Mouse (Mus musculus) limb, embryonic 14.5 days (tissue): ENCODE measurements around the gene Sema7a. TPM values are rescaled to one million over a fixed set of nuclear protein-coding genes. Genes with fewer than 3 reads are reported as not detected.

Experiments
- ATAC-seq: fragments of 200-750 bp; cut with Nextera tagmentation; 2 replicates; pipeline ENCODE4 v1.8.0; 2017; ENCODE audit warnings: low read depth, moderate number of reproducible peaks, moderate TSS enrichment; ENCODE audit not compliant: low FRiP score
- DNase-seq: peaks from one replicate; pipeline ENCODE4 v3.0.0-alpha.2; 2015; ENCODE audit warnings: low spot score
- H3K27ac ChIP-seq: fragments of 300-500 bp; sonication (generic); replicated peaks from 2 replicates; pipeline ENCODE4 v1.5.1; 2014; ENCODE audit warnings: low read depth, mild to moderate bottlenecking, low read length, moderate library complexity, mixed read lengths
- H3K27me3 ChIP-seq: fragments of 300-500 bp; sonication (generic); 2 replicates; pipeline ENCODE4 v1.6.1; 2014; ENCODE audit warnings: low read length, mixed read lengths; ENCODE audit not compliant: control insufficient read depth, insufficient read depth
- H3K36me3 ChIP-seq: fragments of 300-500 bp; sonication (generic); 2 replicates; pipeline ENCODE4 v1.6.1; 2014; ENCODE audit warnings: mild to moderate bottlenecking, low read length, moderate library complexity, mixed read lengths; ENCODE audit not compliant: control insufficient read depth, insufficient read depth
- H3K4me1 ChIP-seq: fragments of 300-500 bp; sonication (generic); 2 replicates; pipeline ENCODE4 v1.6.1; 2014; ENCODE audit warnings: antibody characterized with exemption, low read length, mixed read lengths; ENCODE audit not compliant: control insufficient read depth, insufficient read depth
- H3K4me2 ChIP-seq: fragments of 300-500 bp; sonication (generic); replicated peaks from 2 replicates; pipeline ENCODE4 v1.6.1; 2014; ENCODE audit warnings: low read depth, mild to moderate bottlenecking, low read length, moderate library complexity; ENCODE audit not compliant: severe bottlenecking
- H3K4me3 ChIP-seq: fragments of 300-500 bp; sonication (generic); replicated peaks from 2 replicates; pipeline ENCODE4 v1.5.1; 2014; ENCODE audit warnings: low read length
- H3K9ac ChIP-seq: fragments of 300-500 bp; sonication (generic); 2 replicates; pipeline ENCODE4 v1.6.1; 2014; ENCODE audit warnings: mild to moderate bottlenecking, low read depth, low read length, moderate library complexity; ENCODE audit not compliant: severe bottlenecking
- H3K9me3 ChIP-seq: fragments of 300-500 bp; sonication (generic); 2 replicates; pipeline ENCODE4 v1.6.1; 2016; ENCODE audit warnings: low read length; ENCODE audit not compliant: control insufficient read depth
- POLR2A ChIP-seq: fragments of 200-500 bp; IDR thresholded peaks from 2 replicates; pipeline ENCODE4 v1.8.0; 2012; ENCODE audit warnings: inconsistent platforms, mild to moderate bottlenecking, moderate library complexity, borderline replicate concordance; ENCODE audit not compliant: insufficient read depth, insufficient read length; ENCODE audit errors: extremely low read depth
- WGBS: fragments of 180-500 bp; shearing (Covaris S2); extraction: QIAGEN DNeasy Blood & Tissue Kit; methylation state at CpG from one replicate; pipeline ENCODE4 v1.1.7; 2014; 5-methylcytosine and 5-hydroxymethylcytosine counted together
- polyA plus RNA-seq, 2 experiments: library from polyadenylated mRNA; depleted of rRNA in 1 of 2; stranded (reverse) in 1 of 2; unstranded in 1 of 2; fragments of >200 nt; fragmentation: Nextera tagmentation in 1 of 2; extraction: Ambion mirVana in 1 of 2; gene quantifications; 2 replicates each; pipeline versions ENCODE4 v1.2.1 to v1.2.3; 2012 to 2014

Gene Sema7a
- polyA plus RNA-seq, 2 experiments = 1.1 to 7.4 TPM

GRCm38 (mm10) chr9:57961863-57962778, 22.2 kb downstream of the Sema7a start:
- Histone ChIP-seq H3K4me1 (0 out of 2 replicates have a peak, but pooled peaks cover 4% of the 10 kb centered on the region), H3K4me2 (no peak overlapping the region), H3K9ac (no peak overlapping the region), H3K27me3 (no peaks in the 10 kb centered on the region), H3K4me3 (no peak overlapping the region), H3K9me3 (no peaks in the 10 kb centered on the region), H3K27ac (no peak overlapping the region), H3K36me3 (no peaks in the 10 kb centered on the region)
- TF ChIP-seq POLR2A = no peak
- WGBS = 73% methylated on average over 17 of the region's 17 CpGs
- ATAC-seq = no peak
- no peak for DNase-seq

GRCm38 (mm10) chr9:57963249-57963997, 23.5 kb downstream of the Sema7a start:
- Histone ChIP-seq H3K27me3 (no peaks in the 10 kb centered on the region), H3K36me3 (no peaks in the 10 kb centered on the region), H3K4me2 (no peak overlapping the region), H3K4me3 (no peak overlapping the region), H3K9me3 (no peaks in the 10 kb centered on the region), H3K27ac (no peak overlapping the region), H3K9ac (no peak overlapping the region), H3K4me1 (0 out of 2 replicates have a peak, but pooled peaks cover 4% of the 10 kb centered on the region)
- no peak for TF ChIP-seq POLR2A
- WGBS = 90% methylated on average over 4 of the region's 4 CpGs
- DNase-seq (no peak), ATAC-seq (no peak)

DNA sequence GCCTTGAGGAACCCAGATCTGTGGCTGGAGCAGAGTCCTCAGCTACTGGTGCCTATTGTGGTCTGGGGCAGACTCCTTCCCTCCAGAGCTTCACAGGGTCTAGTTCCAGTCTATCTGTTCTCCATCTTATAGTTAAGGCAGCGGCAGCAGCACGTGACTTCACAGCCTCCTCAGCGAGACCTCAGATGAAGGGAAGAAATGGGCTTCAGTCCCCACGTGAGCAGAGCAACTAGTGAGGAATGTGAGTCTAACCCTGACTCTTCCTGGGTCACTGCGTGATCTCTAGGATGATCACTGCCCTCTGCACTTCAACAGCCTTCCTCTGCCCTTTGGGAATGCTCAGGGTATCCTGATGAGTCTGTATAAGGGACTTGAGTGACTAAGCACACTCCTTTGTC, 24.1 kb downstream of the Sema7a start:
- Histone ChIP-seq H3K4me2 (no peak overlapping the region), H3K36me3 (no peaks in the 10 kb centered on the region), H3K9me3 (no peaks in the 10 kb centered on the region), H3K4me3 (no peak overlapping the region), H3K9ac (no peak overlapping the region), H3K4me1 (0 out of 2 replicates have a peak, but pooled peaks cover 4% of the 10 kb centered on the region), H3K27me3 (no peaks in the 10 kb centered on the region), H3K27ac (no peak overlapping the region)
- WGBS = 78% methylated on average over 5 of the region's 5 CpGs
- DNase-seq (no peak), ATAC-seq (no peak)
- no peak for TF ChIP-seq POLR2A

DNA sequence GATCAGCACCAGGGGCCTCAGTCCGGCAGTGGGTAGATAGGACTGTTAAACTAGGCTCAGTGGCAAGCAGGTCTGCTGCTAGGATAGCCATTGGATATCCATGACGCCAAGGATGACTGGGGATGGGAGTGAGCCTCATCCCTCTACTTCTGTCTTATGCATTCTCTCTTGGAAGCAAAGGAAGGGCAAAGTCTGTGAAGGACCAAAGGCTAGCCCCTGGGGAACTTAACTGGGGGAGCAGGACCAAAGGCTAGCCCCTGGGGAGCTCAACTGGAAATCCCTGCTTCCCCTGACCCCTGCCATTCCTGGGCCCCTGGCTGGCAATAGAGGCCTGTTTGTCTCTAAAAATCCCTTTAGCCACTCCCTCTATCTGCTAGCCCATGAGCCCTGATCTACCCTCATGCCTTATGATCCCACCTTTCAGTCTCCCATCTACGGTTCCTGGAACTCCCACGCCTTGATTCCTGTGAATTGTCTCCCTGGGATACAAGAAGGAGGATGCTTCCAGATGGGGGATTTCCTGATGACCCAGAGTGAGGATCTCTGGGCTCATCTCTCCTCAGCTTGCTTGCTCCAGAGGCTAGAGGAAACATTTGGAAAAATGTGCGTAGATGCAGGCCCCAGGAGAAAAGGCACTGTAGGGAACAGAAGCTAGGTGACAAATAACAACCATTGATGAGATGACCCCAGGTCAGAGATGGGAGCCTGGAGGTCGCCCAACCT, 24.8 kb downstream of the Sema7a start:
- Histone ChIP-seq H3K9ac (no peak overlapping the region), H3K4me3 (no peak overlapping the region), H3K4me1 (0 out of 2 replicates have a peak, but pooled peaks cover 4% of the 10 kb centered on the region), H3K27me3 (no peaks in the 10 kb centered on the region), H3K9me3 (no peaks in the 10 kb centered on the region), H3K27ac (no peak overlapping the region), H3K36me3 (no peaks in the 10 kb centered on the region), H3K4me2 (no peak overlapping the region)
- no peak for ATAC-seq
- TF ChIP-seq POLR2A = no peak
- WGBS = 77% methylated on average over 6 of the region's 6 CpGs
- no peak for DNase-seq
